Mouse (Mus musculus): ENCODE measurements around the gene Lix1.

GRCm38 (mm10) chr17:17506677-17507076 is 104.2 kb downstream of the Lix1 start:
- TF ChIP-seq CTCF (IDR thresholded peaks at IDR 0.05; ENCODE audit: extremely low read depth, insufficient read depth, low read length) = no peak
- TF ChIP-seq POLR2A (IDR thresholded peaks at IDR 0.05; ENCODE audit: extremely low read depth, insufficient read depth, low read length) = no peak

Measured in cortical plate, adult 2 months (tissue).